Mouse (Mus musculus): ENCODE data around the gene Gm49387. TPM values are rescaled to one million over a fixed set of nuclear protein-coding genes. Genes with fewer than 3 reads are reported as not detected.

Gm49387 gene
- total and polyA plus RNA-seq, 3 experiments = not detected

DNA sequence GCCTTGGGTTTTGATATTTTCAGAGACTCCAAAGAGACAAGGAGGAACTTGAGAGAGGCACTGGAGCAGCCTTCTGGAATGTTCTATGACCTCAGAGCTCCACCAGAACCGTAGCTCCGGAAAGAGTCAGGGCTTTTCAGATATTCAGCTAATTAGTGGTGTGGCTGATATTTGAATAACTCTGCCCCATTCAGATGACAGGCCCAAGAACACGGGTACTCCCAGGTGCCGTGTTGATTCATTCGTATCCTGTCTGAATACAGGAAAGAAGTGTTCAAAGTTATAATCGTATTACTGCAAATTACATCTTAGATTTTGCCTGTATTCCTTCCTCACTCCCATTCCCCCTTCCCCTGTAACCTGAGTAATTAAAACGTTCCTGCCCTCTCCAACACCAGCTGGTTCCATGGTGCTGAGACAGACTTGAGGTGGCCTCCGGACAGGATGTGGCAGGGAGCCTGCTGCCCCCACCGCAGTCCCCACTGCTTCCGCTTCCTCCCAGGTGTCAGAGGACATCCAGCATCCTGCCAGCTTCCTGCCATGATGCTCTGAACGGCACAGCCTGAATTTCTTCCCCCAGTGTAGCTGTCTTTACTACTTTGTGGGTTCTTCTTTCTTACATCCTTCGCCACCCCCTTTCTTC is 109.1 kb downstream of the Gm49387 start:
- ATAC-seq (ENCODE audit: extremely low read depth, insufficient number of reproducible peaks, low FRiP score, poor library complexity, severe bottlenecking) = no peak
- H3K36me3 ChIP-seq (replicated peaks) = no peaks in the 10 kb centered on the region
- no peaks in the 10 kb centered on the region for H3K9me3 ChIP-seq (replicated peaks)
- H3K27me3 ChIP-seq (ENCODE audit: insufficient read depth, low read length) = peaks cover 50% of the 10 kb centered on the region
- H3K4me3 ChIP-seq (ENCODE audit: low read depth, low read length) = no peak overlapping the region
- DNase-seq (ENCODE audit: low spot score) = no peak
- TF ChIP-seq POLR2AphosphoS5 (IDR thresholded peaks at IDR 0.05; ENCODE audit: insufficient replicate concordance, low read depth, low read length) (no peak), CTCF (IDR thresholded peaks at IDR 0.05; ENCODE audit: low read depth, low read length) (no peak), TAL1 (conservative IDR thresholded peaks at IDR 0.05; ENCODE audit: low read depth, low read length) (no peak), GATA1 (IDR thresholded peaks at IDR 0.05; ENCODE audit: borderline replicate concordance, low read length) (no peak), GATA2 (IDR thresholded peaks at IDR 0.05; ENCODE audit: borderline replicate concordance, low read depth, low read length) (no peak)
- no peaks in the 10 kb centered on the region; the same call in none of the 2 replicates for H3K4me1 ChIP-seq (ENCODE audit: insufficient read depth, low read depth, low read length)

DNA sequence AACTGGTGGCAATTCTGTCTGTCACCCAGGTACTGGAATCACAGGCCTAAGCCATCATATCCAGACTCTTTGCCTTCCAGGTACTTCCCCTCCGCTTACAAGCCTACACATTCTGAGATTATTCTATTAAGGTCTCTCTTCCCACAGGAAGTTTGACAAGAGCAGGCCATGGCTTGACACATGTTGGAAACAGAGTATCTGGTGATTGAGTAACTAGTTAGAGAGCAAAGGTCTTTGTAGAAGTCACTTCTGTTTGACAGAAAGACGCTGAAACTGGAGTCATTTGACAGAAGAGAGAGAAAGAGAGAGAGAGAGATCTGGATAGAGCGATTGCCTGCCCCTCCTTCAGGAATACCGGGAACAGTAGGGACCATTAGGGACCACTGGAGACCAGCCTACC is 109.8 kb downstream of the Gm49387 start:
- TF ChIP-seq POLR2AphosphoS5 (IDR thresholded peaks at IDR 0.05; ENCODE audit: insufficient replicate concordance, low read depth, low read length) (no peak), GATA1 (IDR thresholded peaks at IDR 0.05; ENCODE audit: borderline replicate concordance, low read length) (no peak), TAL1 (conservative IDR thresholded peaks at IDR 0.05; ENCODE audit: low read depth, low read length) (no peak), CTCF (IDR thresholded peaks at IDR 0.05; ENCODE audit: low read depth, low read length) (no peak), GATA2 (IDR thresholded peaks at IDR 0.05; ENCODE audit: borderline replicate concordance, low read depth, low read length) (no peak)
- no peaks in the 10 kb centered on the region; the same call in none of the 2 replicates for H3K4me1 ChIP-seq (ENCODE audit: insufficient read depth, low read depth, low read length)
- H3K27me3 ChIP-seq (ENCODE audit: insufficient read depth, low read length) = peaks cover 52% of the 10 kb centered on the region
- H3K9me3 ChIP-seq (replicated peaks) = no peaks in the 10 kb centered on the region
- H3K36me3 ChIP-seq (replicated peaks) = no peaks in the 10 kb centered on the region
- no peak for ATAC-seq (ENCODE audit: extremely low read depth, insufficient number of reproducible peaks, low FRiP score, poor library complexity, severe bottlenecking)
- no peak overlapping the region for H3K4me3 ChIP-seq (ENCODE audit: low read depth, low read length)
- no peak for DNase-seq (ENCODE audit: low spot score)

DNA sequence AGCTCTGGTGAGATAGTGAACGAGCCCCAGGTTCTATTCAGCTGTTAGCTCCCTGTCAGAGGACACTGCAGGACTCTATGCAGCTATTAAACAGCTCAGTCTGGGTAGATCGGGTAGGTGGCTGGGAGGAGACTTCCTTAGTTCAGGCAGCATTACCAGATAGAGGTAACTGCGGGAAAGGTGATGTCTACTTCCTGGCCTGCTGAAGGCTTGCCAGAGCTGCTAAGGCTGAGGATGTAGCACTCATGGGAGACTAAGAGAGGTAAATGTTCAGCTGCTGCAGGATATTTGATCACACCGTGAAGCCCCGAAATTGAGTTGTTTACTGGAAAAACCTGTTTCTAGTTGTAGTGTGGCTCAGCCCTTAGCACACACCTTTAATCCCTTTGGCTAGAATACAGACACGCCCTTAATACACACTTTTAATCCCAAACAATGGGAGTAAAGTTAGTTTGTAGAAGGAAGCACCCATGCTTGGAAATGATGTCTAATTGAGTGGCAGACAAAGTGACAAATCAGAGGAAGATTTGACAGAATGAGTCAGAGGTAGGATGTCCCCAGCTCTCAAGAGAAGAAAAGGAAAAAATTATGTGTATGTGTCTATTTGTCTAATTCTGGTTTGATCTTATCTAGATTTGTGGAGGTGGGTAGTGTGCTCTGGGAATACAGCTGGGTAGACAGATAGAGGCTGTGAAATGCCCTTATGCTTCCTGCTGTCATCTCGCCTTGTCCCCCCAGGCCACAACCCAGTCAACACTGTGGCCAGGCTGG is 115.5 kb downstream of the Gm49387 start:
- Histone ChIP-seq H3K36me3 (replicated peaks) (no peaks in the 10 kb centered on the region), H3K4me3 (ENCODE audit: low read depth, low read length) (no peak overlapping the region), H3K27me3 (ENCODE audit: insufficient read depth, low read length) (peaks cover 58% of the 10 kb centered on the region), H3K4me1 (ENCODE audit: insufficient read depth, low read depth, low read length) (no peaks in the 10 kb centered on the region; the same call in none of the 2 replicates), H3K9me3 (replicated peaks) (no peaks in the 10 kb centered on the region)
- DNase-seq (ENCODE audit: low spot score) = no peak
- no peak for TF ChIP-seq POLR2AphosphoS5 (IDR thresholded peaks at IDR 0.05; ENCODE audit: insufficient replicate concordance, low read depth, low read length)
- no peak for TF ChIP-seq GATA2 (IDR thresholded peaks at IDR 0.05; ENCODE audit: borderline replicate concordance, low read depth, low read length)
- no peak for TF ChIP-seq CTCF (IDR thresholded peaks at IDR 0.05; ENCODE audit: low read depth, low read length)
- TF ChIP-seq GATA1 (IDR thresholded peaks at IDR 0.05; ENCODE audit: borderline replicate concordance, low read length) = no peak
- no peak for TF ChIP-seq TAL1 (conservative IDR thresholded peaks at IDR 0.05; ENCODE audit: low read depth, low read length)
- ATAC-seq (ENCODE audit: extremely low read depth, insufficient number of reproducible peaks, low FRiP score, poor library complexity, severe bottlenecking) = no peak

DNA sequence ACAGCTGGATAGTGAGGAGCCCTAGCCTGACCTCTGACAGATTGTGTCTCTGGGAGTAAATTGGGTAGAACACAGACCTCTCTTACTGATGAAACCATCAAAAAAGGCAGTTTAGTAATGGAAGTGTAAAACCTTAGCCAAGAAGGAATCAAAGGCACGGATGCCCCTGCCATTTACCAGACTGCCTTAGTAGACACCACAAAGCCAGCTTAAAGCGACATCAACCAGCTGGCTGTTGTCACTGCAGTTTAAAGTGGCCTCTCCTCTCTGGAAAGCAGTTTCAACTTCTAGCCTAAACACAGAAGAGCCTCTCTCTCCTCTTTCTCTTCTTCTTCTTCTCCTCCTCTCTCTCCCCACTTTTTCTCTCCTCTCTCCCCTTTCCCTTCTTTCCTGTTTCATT is 119.4 kb downstream of the Gm49387 start:
- DNase-seq (ENCODE audit: low spot score) = no peak
- Histone ChIP-seq H3K4me1 (ENCODE audit: insufficient read depth, low read depth, low read length) (no peaks in the 10 kb centered on the region), H3K9me3 (replicated peaks) (no peaks in the 10 kb centered on the region), H3K4me3 (ENCODE audit: low read depth, low read length) (no peak overlapping the region), H3K27me3 (ENCODE audit: insufficient read depth, low read length) (peaks cover 54% of the 10 kb centered on the region), H3K36me3 (replicated peaks) (no peaks in the 10 kb centered on the region)
- no peak for ATAC-seq (ENCODE audit: extremely low read depth, insufficient number of reproducible peaks, low FRiP score, poor library complexity, severe bottlenecking)
- no peak for TF ChIP-seq GATA2 (IDR thresholded peaks at IDR 0.05; ENCODE audit: borderline replicate concordance, low read depth, low read length)
- TF ChIP-seq GATA1 (IDR thresholded peaks at IDR 0.05; ENCODE audit: borderline replicate concordance, low read length) = no peak
- no peak for TF ChIP-seq CTCF (IDR thresholded peaks at IDR 0.05; ENCODE audit: low read depth, low read length)
- no peak for TF ChIP-seq TAL1 (conservative IDR thresholded peaks at IDR 0.05; ENCODE audit: low read depth, low read length)

DNA sequence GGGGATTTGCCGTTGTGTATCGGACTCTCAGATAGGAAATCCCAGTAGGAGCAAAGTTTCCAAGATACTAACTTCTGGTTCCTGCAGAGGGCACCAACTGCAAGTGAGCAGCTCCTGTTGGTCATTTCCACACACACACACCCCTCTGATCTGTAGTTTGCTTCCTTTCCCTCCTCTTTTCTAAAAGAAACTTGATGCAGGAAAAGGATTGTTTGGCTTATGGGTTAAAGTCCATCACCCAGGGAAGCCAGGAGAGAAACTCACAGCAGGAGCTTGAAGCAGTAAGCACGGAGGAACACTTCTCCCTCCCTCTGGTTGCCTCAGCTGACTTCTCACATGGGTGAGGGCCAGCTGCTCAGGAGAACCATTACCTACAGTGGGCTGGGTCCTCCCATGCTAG is 121.5 kb downstream of the Gm49387 start:
- ATAC-seq (ENCODE audit: extremely low read depth, insufficient number of reproducible peaks, low FRiP score, poor library complexity, severe bottlenecking) (no peak), DNase-seq (ENCODE audit: low spot score) (no peak)
- Histone ChIP-seq H3K4me1 (ENCODE audit: insufficient read depth, low read depth, low read length) (no peaks in the 10 kb centered on the region), H3K4me3 (ENCODE audit: low read depth, low read length) (no peak overlapping the region), H3K9me3 (replicated peaks) (no peaks in the 10 kb centered on the region), H3K27me3 (ENCODE audit: insufficient read depth, low read length) (peaks cover 44% of the 10 kb centered on the region), H3K36me3 (replicated peaks) (no peaks in the 10 kb centered on the region)
- no peak for TF ChIP-seq GATA1 (IDR thresholded peaks at IDR 0.05; ENCODE audit: borderline replicate concordance, low read length)
- TF ChIP-seq CTCF (IDR thresholded peaks at IDR 0.05; ENCODE audit: low read depth, low read length) = no peak
- no peak for TF ChIP-seq TAL1 (conservative IDR thresholded peaks at IDR 0.05; ENCODE audit: low read depth, low read length)
- no peak for TF ChIP-seq GATA2 (IDR thresholded peaks at IDR 0.05; ENCODE audit: borderline replicate concordance, low read depth, low read length)
- no peak for TF ChIP-seq POLR2AphosphoS5 (IDR thresholded peaks at IDR 0.05; ENCODE audit: insufficient replicate concordance, low read depth, low read length)

DNA sequence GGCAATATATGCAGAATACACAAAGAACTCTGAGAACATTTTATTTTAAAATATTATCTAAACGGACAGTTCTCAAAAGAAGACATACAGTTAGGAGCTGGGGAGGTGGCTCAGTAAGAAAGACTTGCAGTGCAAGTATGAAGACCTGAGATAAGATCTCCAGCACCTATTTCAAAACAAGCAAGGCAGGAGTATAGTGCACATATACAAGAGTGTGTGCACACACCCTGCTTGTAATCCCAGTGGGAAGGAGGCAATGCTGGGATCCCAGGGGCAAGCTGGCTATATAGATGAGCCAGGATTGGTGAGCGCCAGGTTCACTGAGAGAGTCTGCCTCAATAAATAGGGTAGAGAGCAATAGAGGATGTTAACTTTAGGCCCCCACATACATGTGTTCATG is 124.8 kb downstream of the Gm49387 start:
- Histone ChIP-seq H3K9me3 (replicated peaks) (no peaks in the 10 kb centered on the region), H3K27me3 (ENCODE audit: insufficient read depth, low read length) (peaks cover 20% of the 10 kb centered on the region), H3K36me3 (replicated peaks) (peaks cover 9% of the 10 kb centered on the region), H3K4me3 (ENCODE audit: low read depth, low read length) (no peak overlapping the region), H3K4me1 (ENCODE audit: insufficient read depth, low read depth, low read length) (no peaks in the 10 kb centered on the region)
- ATAC-seq (ENCODE audit: extremely low read depth, insufficient number of reproducible peaks, low FRiP score, poor library complexity, severe bottlenecking) (no peak), DNase-seq (ENCODE audit: low spot score) (no peak)
- TF ChIP-seq GATA1 (IDR thresholded peaks at IDR 0.05; ENCODE audit: borderline replicate concordance, low read length) = no peak
- TF ChIP-seq GATA2 (IDR thresholded peaks at IDR 0.05; ENCODE audit: borderline replicate concordance, low read depth, low read length) = no peak
- TF ChIP-seq CTCF (IDR thresholded peaks at IDR 0.05; ENCODE audit: low read depth, low read length) = no peak
- no peak for TF ChIP-seq POLR2AphosphoS5 (IDR thresholded peaks at IDR 0.05; ENCODE audit: insufficient replicate concordance, low read depth, low read length)
- TF ChIP-seq TAL1 (conservative IDR thresholded peaks at IDR 0.05; ENCODE audit: low read depth, low read length) = no peak

All from G1E (cell line).